Mouse (Mus musculus) megakaryocyte, embryonic 14.5 days (primary cell): ENCODE results near the gene Tnfrsf14.

Experiments used
- FLI1 ChIP-seq: IDR thresholded peaks from 2 replicates; pipeline ENCODE4 v1.6.1; 2012; ENCODE audit warnings: low read length, inconsistent platforms, mixed read lengths
- GATA1 ChIP-seq: IDR thresholded peaks from 3 replicates; pipeline ENCODE4 v1.6.1; 2012; ENCODE audit warnings: mixed read lengths, low read length, inconsistent platforms, borderline replicate concordance

DNA sequence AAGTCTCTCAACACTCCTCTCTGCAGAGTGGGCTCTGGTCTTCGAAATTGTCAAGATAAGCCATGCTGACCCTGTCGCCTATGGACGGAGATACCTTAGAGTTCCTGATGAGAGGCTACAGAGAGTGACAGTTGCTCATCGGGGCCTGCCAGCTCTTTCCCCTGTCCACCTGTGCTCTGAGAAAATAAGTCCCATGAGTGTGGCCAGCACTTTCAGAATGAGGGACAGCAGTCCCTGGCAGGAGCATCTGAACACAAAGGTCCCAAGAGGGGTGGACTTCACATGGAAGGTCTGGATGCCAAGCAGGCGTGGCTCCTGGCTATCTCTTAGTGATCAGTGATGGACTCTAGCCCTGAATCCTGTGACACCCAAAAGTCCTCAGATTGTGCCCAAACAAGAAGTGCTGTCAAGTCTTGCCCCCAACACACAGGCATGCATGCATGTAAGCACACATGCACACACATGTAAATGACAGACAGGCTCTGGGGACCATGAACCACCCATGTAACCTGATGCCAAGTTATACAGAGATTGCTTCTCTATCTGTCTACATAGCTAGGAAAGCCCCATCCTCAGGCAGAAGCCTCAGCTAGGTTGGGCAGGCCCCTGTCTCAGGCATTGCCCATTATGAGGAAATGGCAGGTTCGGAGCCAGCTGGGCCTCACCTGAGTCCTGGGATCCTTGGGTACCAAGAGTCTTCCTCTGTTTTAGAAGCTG lies 15.1 kb upstream of the Tnfrsf14 start:
- no peak for TF ChIP-seq GATA1
- no peak for TF ChIP-seq FLI1
